Mouse (Mus musculus) adrenal gland, adult 2 months (tissue): ENCODE data around the gene Galnt9. TPM values are rescaled to one million over a fixed set of nuclear protein-coding genes. Genes with fewer than 3 reads are reported as not detected.

Experiments
- DNase-seq: peaks from one replicate; pipeline ENCODE4 v3.0.0; 2021
- microRNA-seq, 2 experiments: library from miRNA; unstranded; fragments of <30 nt; microRNA quantifications; one replicate each; pipeline ENCODE4 v1.2.0; 2021
- polyA plus RNA-seq: library from polyadenylated mRNA; depleted of rRNA; stranded (reverse); fragments of >200 nt; gene quantifications from 2 replicates; pipeline ENCODE4 v1.2.3, GENCODE M21; 2012; rRNA removed
- total RNA-seq, 2 experiments: library from RNA; stranded (reverse); gene quantifications; 2 replicates each; pipeline ENCODE4 v1.2.3; 2021

The Galnt9 gene
- total and polyA plus RNA-seq, 3 experiments = 0.14 to 0.25 TPM; not detected in 1

DNA sequence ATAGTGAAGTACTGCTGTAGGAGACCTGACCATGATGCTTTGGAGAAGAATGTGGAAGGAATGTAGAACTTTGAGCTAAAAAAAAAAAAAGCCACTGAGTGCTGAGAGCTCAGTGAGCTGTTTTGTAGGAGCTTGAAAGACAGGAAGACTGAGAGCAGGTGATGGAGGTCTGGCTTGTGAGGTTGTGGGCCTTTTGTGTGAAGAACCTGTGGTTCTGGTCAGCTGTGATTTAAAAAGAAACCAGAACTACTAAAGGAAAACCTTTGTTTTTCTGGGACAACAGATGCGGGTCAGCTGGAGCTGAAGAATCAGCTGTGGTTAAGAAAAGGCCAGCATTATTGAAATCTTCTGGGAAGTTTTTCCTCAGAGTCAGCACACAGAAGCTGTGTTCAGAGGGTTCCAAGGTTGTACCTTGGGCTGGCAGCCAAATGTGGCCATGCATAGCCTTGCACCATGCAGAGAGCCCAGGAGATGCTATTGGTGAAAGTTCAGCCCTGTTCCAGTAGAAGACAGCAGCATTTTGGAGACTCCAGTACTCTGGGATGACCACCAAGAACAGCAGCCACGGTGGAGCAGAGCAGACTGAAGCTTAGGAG is 85.5 kb downstream of the Galnt9 start:
- peak; percentile 89 for DNase-seq

DNA sequence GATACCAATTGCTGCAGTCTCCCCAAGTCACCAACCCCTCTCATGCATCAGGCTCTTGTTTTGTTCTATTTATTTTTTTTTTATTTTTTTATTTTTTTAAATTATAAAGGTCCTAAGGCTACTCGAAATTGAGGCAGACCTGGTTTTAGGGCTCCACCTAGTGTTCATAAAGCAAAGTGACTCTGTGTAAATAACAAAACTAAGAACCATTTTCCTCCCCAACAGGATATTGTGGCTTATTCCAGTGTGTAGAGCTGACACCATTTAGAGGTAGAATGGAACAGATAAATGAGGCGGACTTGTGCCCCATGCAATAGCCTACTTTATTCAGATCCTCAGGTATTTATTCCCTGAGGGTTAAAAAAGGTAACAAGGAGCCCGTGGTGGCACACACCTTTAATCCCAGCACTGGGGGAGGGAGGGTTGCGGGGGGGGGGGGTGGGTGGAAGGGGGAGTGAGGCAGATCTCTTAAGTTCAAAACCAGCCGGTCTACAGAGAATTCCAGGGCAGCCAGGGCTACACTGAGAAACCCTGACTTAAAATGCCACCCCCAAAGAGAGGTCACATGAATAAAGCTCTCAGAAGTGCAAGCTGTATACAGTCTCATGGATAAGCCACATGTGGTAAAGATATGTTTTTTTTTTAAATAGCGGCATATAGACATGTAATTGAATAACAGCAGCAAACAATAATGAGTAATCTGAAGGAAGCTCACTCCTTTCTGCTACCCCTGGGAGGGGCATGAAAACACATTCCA is 92.0 kb downstream of the Galnt9 start:
- DNase-seq = no peak

DNA sequence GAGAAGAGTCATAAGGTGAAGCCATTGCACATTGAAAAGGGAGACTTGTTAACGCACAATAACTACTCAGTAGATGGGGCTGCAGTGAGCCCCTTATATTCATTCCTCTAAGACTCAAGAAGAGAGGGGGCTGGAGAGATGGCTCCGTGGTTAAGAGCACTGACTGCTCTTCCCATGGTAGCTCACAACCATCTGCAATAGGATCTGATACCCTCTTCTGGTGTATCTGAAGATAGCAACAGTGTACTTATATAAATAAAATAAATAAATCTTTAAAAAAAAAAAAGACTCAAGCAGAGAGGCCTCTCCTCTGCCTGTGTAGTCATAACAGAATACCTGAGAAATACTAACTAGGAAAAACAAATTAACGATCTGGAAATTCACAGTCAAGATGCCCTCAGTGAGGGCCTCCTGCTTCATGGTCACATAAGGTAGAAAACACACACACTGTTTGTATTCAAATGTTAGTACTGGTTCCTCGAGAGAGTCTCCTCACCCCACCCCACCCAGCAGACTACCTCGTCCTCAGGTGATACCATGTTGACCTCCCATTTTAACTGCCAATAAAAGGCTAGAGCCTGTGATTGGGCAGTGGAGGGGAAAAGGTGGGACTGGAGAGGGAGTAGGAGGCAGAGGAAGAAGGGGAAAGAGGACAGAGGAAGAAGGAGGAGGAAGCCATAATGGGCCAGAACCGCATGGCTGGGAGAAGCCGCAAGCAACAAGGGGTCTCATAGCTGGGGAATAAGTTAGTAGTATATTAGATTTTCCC is 94.3 kb downstream of the Galnt9 start:
- DNase-seq = no peak

DNA sequence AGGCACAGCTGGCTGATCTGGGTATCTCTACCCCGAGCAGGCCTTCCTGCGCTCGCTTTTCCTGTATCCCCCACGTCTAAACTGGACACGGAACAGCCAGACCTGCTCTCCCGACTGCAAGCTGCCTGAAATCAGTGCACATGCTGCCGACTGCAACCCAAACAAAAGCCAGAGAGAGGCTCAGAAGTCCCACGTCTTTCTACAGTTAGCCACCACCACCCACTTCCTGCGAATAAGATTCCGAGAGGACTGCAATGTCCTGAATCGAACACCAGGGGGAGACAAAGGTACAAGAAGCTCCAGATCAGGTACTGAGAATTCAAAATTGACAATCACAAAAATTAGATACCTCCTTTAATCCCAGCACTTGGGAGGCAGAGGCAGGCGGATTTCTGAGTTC is 95.3 kb downstream of the Galnt9 start:
- peak; percentile 63 for DNase-seq

DNA sequence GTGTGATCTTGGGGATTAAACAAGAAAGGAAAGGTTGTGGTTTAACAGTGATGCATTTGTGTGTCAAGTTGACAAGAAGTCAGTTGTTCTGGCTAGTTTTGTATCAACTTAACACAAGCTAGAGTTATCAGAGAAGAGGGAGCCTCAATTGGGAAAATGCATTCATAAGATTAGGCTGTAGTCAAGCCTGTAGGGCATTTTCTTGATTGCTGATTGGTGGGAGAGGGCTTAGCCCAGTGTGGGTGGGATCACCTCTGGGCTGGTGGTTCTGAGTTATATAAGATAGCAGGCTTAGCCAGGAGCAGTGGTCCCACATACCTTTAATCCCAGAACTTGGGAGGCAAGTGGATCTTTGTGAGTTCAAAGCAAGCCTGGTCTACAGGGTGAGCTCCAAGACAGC is 102.2 kb downstream of the Galnt9 start:
- DNase-seq = no peak

DNA sequence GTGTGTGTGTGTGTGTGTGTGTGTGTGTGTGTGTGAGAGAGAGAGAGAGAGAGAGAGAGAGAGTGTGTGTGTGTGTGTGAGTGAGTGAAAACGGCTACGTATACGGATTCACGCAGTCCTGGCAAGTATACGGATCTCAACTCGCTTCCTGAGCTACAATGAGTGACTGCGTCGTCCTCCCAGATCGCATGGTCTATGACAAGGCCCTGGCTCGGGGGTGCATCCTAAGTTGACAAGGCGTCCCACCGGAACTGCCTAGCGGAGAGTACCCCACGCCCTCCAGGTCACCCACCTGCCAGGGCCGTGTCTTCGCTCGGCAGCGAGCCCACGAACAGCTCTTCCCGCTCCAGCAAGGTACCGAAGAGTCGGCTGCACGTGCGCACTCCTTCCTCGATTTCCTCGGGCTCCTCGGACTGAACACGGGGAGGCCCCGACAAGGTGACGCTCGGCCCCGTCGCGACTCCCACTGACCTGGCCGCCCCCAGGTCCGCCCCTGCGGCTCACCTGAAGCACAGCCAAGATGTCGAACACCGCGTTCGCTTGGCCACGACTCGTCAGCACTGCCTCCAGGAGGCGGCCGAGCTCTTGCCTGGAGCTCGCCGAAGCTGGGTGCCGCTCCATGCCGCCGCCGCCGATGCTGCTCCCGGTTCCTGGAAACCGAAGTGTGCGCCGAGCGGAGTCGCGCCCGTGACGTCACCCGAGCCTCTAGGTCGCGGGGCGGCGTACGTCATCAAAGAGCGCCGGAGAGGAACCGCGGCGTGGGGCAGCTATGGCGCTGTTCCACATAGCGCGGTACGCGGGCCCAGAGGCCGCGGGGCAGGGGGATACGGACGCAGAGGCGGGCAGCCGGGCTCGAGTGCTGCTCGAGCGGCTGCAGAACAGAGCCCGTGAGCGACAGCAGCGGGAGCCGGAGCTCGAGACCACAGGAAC is 108.8 kb downstream of the Galnt9 start, which contains the start of the genes Noc4l and Ddx51:
Gene Noc4l, minus strand, starts transcription at position 699 of the 930 bp plus-strand sequence.
Gene Ddx51, plus strand, starts transcription at position 733 of the 930 bp plus-strand sequence.
- peak; percentile 95 for DNase-seq

DNA sequence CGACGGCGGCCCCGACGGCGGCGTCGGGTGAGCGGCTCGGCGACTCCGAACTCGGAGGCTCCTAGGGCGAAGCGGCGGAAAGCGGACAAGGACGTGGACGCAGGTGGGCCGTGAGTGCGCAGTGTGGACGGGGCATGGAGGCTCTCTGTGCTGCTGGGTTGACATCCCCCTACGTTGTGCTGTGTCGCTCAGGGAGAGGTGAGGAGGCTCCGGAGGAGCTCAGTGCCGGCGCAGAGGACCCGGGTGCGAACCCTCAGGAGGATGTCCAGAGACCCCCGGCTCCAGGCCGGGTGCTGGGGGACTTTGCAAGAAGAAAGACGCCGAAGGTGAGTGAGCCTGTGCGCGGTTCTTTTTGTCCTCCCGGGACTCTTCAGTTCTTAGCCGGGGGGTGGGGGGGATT is 109.5 kb downstream of the Galnt9 start:
- no peak for DNase-seq

DNA sequence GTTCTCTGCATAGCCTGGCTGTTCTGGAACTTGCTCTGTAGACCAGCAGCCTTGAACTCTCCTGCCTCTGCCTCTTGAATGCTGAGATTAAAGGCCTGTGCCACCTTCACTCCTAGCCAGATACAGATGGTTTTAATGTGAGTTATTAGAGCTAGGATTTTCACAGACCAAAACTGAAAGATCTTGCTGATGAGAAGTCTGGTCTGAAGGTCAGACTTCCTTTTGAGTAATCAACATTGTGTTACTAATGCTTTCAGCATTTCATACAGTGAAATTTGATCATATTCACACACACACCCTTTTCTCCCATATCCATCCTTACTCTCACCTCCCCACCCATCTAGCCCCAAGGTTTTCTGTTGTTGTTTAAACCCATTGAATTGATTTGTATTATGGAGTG is 115.5 kb downstream of the Galnt9 start:
- no peak for DNase-seq

DNA sequence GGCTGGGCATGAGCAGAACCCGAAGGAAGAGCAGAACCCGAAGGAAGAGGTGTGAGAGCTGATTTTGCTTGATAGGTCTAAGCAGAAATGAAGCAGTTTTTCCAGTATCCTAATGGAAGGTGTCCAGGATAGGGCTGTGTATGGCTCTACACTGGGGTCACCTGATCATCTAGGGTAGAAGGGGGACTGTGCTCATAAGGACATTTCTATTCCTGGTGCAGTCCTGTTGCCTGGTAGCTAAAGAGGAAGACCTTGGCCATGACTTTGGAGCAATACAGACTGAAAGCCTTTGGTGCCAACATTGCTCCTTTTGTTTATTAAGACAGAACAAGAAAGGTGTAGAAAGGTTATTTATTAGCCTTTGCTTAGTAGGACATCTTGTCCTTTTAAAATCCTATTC is 119.9 kb downstream of the Galnt9 start:
- no peak for DNase-seq

DNA sequence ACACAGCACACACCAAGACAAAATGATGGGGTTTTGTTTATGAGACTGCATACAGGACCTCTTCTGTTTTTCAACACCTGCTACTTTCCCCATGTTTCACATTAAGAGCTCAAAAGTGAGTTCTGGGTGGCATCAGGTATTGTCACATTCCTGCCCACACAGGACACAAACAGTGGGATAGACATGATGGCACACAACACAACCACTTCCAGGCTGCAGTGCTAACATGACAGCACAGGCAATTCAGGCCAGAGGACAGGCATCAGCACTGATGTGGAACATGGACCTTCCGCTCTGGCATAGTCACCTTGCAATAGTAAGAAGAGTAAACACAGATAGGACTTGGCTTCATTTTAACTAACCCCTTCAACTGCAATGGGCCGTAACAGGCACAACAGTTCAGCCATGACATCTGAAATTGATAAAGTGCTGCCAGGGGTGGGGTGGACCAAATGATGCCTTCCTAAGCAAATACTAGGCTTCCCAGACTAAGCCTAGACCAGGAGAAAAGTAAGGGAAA is 120.7 kb downstream of the Galnt9 start:
- no peak for DNase-seq

DNA sequence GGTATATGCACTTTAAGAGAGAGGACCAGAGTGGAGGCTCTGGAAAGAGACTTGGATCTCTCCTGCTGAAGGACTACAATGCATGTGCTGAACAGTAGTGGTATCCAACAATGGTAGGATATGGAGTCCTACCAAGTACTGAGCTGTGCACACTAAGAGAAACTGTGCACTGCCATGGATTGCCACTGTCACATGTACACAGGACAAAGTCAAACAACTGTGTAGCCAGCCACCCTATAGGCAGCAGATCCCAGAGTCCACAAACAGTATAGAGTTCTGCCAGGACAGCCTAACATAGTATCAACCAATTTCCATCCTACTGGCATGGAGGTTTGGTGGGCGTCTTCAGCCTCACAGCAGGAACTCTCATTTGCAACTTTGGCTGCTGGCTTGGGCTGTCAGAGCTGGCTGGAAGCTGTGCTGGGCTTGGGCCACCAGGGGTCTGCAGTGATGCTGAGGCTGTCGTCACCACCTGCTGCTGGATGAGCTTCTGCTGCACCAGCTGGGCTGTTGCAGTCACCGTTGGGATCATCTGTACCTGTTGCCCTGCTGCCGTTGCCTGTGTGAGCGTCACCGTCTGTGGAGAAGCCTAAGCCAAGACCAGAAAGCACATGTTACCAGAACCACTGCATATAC is 121.4 kb downstream of the Galnt9 start:
- DNase-seq = no peak

Small RNA genes within 50 kb of the gene (microRNA-seq; reads per million reads assigned to microRNA genes)
- 0.88 to 1.2 reads per million in 2 experiments for gene Mir7026

Other genes with a start within 250 kb of the Galnt9 start
- under 1 TPM; 0.23 to 0.38 TPM for gene P2rx2, start 201.1 kb upstream of the Galnt9 start, total RNA-seq
- gene P2rx2, start 201.1 kb upstream of the Galnt9 start, polyA plus RNA-seq = 0.18 and 0.58 TPM in 2 replicates
- gene Lrcol1, start 199.6 kb upstream of the Galnt9 start, total RNA-seq = not detected
- not detected in 2 replicates for gene Lrcol1, start 199.6 kb upstream of the Galnt9 start, polyA plus RNA-seq
- gene Fbrsl1, start 95.9 kb upstream of the Galnt9 start, total RNA-seq = 10 to 100 TPM; 56.7 to 67.2 TPM
- 267 and 295 TPM in 2 replicates for gene Fbrsl1, start 95.9 kb upstream of the Galnt9 start, polyA plus RNA-seq
- gene Noc4l, start 109.1 kb downstream of the Galnt9 start, total RNA-seq = 10 to 100 TPM; 19.3 to 19.7 TPM
- 54.4 and 68.1 TPM in 2 replicates for gene Noc4l, start 109.1 kb downstream of the Galnt9 start, polyA plus RNA-seq
- gene Ddx51, start 109.1 kb downstream of the Galnt9 start, total RNA-seq = 10 to 100 TPM; 12.4 to 18.8 TPM
- gene Ddx51, start 109.1 kb downstream of the Galnt9 start, polyA plus RNA-seq = 20.0 and 24.6 TPM in 2 replicates
- 10 to 100 TPM; 69.1 to 90.6 TPM for gene Ep400, start 226.4 kb downstream of the Galnt9 start, total RNA-seq
- 68.3 and 74.6 TPM in 2 replicates for gene Ep400, start 226.4 kb downstream of the Galnt9 start, polyA plus RNA-seq
- 10 to 100 TPM; 37.0 to 54.3 TPM for gene Pus1, start 236.3 kb downstream of the Galnt9 start, total RNA-seq
- gene Pus1, start 236.3 kb downstream of the Galnt9 start, polyA plus RNA-seq = 23.1 and 29.4 TPM in 2 replicates